Comparison of ENCODE assay signal across 22 mouse cellular contexts in genomic region chr6:13096656-13097435, GRCm38 (mm10). TPM values are rescaled to one million over a fixed set of nuclear protein-coding genes. Genes with fewer than 3 reads are reported as not detected.
DNase-seq lines count a peak whose midpoint lies in the region; ATAC-seq and TF ChIP-seq lines count a peak whose summit lies in the region.
"Had no signal": no experiment of that assay in that cellular context is flagged by ENCODE, and none has a peak within 500 bp of the region (broad histone marks: within the 10 kb centered on the region; RNA-seq: fewer than 3 reads in every experiment).

No protein-coding gene starts in this region.

- POLR2A ChIA-PET in Patski (lab: Charles Lee), result no interaction called here

- no peaks in the 10 kb centered on the region for H3K4me1 ChIP-seq in hindbrain, embryonic 16.5 days (ENCODE audit: control insufficient read depth, insufficient read depth, low read depth, low read length)
- H3K4me1 ChIP-seq in hindbrain, embryonic 12.5 days, result no peaks in the 10 kb centered on the region
- H3K4me1 ChIP-seq: embryonic facial prominence, embryonic 13.5 days; intestine, embryonic 15.5 days; limb, embryonic 13.5 days; liver, embryonic 13.5 days; lung, embryonic 15.5 days had no signal

- H3K27ac ChIP-seq in hindbrain, embryonic 16.5 days (ENCODE audit: low read depth, low read length), result no peak overlapping the region
- H3K27ac ChIP-seq in hindbrain, embryonic 12.5 days, result no peak overlapping the region
- H3K27ac ChIP-seq: embryonic facial prominence, embryonic 13.5 days; intestine, embryonic 15.5 days; limb, embryonic 13.5 days; liver, embryonic 13.5 days; lung, embryonic 15.5 days had no signal

- intact Hi-C loops in left cerebral cortex, postnatal 4 days (cut with DNase I), result no loop called here
- intact Hi-C loops in left cerebral cortex, postnatal 14 days (cut with DNase I), result no loop called here

- DNase-seq in left cerebral cortex, postnatal 4 days, result peak; percentile 13
- no peak for DNase-seq in left cerebral cortex, postnatal 14 days (ENCODE audit: low spot score in 2 of 2)
- DNase-seq in Patski (ENCODE audit: low read depth, low spot score), result peak; percentile 3
- peak; percentile 11 for DNase-seq in retina, postnatal 1 day
- no peak for DNase-seq in adrenal gland, postnatal 36 days
- DNase-seq: adrenal gland, postnatal 25 days; B cell, adult 2 months; cerebellum, adult 9-10 months; heart, postnatal 10 days; liver, embryonic 13.5 days; lung, postnatal 4 days; right cerebral cortex, postnatal 14 days; spleen, adult 18-20 months; thymus, postnatal 36 days had no signal

- no peak overlapping the region for H3K4me3 ChIP-seq in hindbrain, embryonic 16.5 days (ENCODE audit: low read length)
- no peak overlapping the region for H3K4me3 ChIP-seq in hindbrain, embryonic 12.5 days
- H3K4me3 ChIP-seq: embryonic facial prominence, embryonic 13.5 days; intestine, embryonic 15.5 days; limb, embryonic 13.5 days; liver, embryonic 13.5 days; lung, embryonic 15.5 days had no signal

- no peak overlapping the region for H3K9ac ChIP-seq in hindbrain, embryonic 16.5 days (ENCODE audit: low read depth, low read length)
- H3K9ac ChIP-seq in hindbrain, embryonic 12.5 days, result no peak overlapping the region
- H3K9ac ChIP-seq: embryonic facial prominence, embryonic 13.5 days; intestine, embryonic 15.5 days; limb, embryonic 13.5 days; liver, embryonic 13.5 days; lung, embryonic 15.5 days had no signal

- H3K9me3 ChIP-seq in hindbrain, embryonic 16.5 days (ENCODE audit: control insufficient read depth, low read length), result no peaks in the 10 kb centered on the region
- H3K9me3 ChIP-seq in hindbrain, embryonic 12.5 days (replicated peaks), result no peaks in the 10 kb centered on the region
- H3K9me3 ChIP-seq: embryonic facial prominence, embryonic 13.5 days; intestine, embryonic 15.5 days; limb, embryonic 13.5 days; liver, embryonic 13.5 days; lung, embryonic 15.5 days had no signal

- no peaks in the 10 kb centered on the region for H3K27me3 ChIP-seq in hindbrain, embryonic 16.5 days (replicated peaks; ENCODE audit: control insufficient read depth, insufficient read depth, low read length)
- H3K27me3 ChIP-seq in hindbrain, embryonic 12.5 days, result no peaks in the 10 kb centered on the region
- no peaks in the 10 kb centered on the region for H3K27me3 ChIP-seq in Patski
- H3K27me3 ChIP-seq: embryonic facial prominence, embryonic 13.5 days; intestine, embryonic 15.5 days; limb, embryonic 13.5 days; liver, embryonic 13.5 days; lung, embryonic 15.5 days had no signal

- TF ChIP-seq CTCF in Patski (IDR thresholded peaks at IDR 0.05), result no peak

- no peaks in the 10 kb centered on the region for H3K36me3 ChIP-seq in hindbrain, embryonic 16.5 days (ENCODE audit: control insufficient read depth, insufficient read depth, low read length)
- H3K36me3 ChIP-seq in hindbrain, embryonic 12.5 days, result no peaks in the 10 kb centered on the region
- H3K36me3 ChIP-seq: embryonic facial prominence, embryonic 13.5 days; intestine, embryonic 15.5 days; limb, embryonic 13.5 days; liver, embryonic 13.5 days; lung, embryonic 15.5 days had no signal

- CTCF ChIA-PET in Patski (lab: Charles Lee), result no interaction called here

- in situ Hi-C loops in Patski (cut with MboI; ENCODE audit: low pct_unique_long_range_greater_than_20kb), result no loop called here

- peak; percentile 58; the same call in 1 of the 2 replicates for ATAC-seq in hindbrain, embryonic 16.5 days
- no peak for ATAC-seq in hindbrain, embryonic 12.5 days (ENCODE audit: low FRiP score)
- peak; percentile 62 for ATAC-seq in Patski
- ATAC-seq: forebrain, embryonic 16.5 days; intestine, embryonic 15.5 days had no signal

- H3K4me2 ChIP-seq in hindbrain, embryonic 16.5 days (ENCODE audit: low read length), result no peak overlapping the region
- H3K4me2 ChIP-seq in hindbrain, embryonic 12.5 days (replicated peaks), result no peak overlapping the region
- H3K4me2 ChIP-seq: embryonic facial prominence, embryonic 13.5 days; heart, embryonic 11.5 days; intestine, embryonic 15.5 days; limb, embryonic 13.5 days; liver, embryonic 13.5 days; lung, embryonic 15.5 days had no signal

- 77% methylated on average over 2 of the region's 2 CpGs for WGBS in hindbrain, embryonic 16.5 days
- WGBS in hindbrain, embryonic 12.5 days, result 76% methylated on average over 2 of the region's 2 CpGs

RNA-seq across cellular contexts. Expression of gene Tmem106b, which starts 27.3 kb away (rescaled TPM):
- 37.2 and 40.9 TPM in 2 replicates for polyA plus RNA-seq in hindbrain, embryonic 16.5 days (2015; fragmentation: Nextera tagmentation; extraction: Ambion mirVana)
- 41.1 and 41.3 TPM in 2 replicates for polyA plus RNA-seq in hindbrain, embryonic 12.5 days (2016; fragmentation: Nextera tagmentation; extraction: Ambion mirVana)
- total RNA-seq in left cerebral cortex, postnatal 4 days (2021), result 100 to 1,000 TPM in 1 of 2 experiments, 10 to 100 TPM in 1; 97.8 to 109 TPM
- 100 to 1,000 TPM; 152 to 159 TPM for total RNA-seq in left cerebral cortex, postnatal 14 days (2021)
- 137 TPM for polyA plus RNA-seq in Patski (2021)
- 100 to 1,000 TPM; 128 to 174 TPM for total RNA-seq in adrenal gland, postnatal 36 days (2021)

Comparison
In these comparisons a context has a peak if more than half of its experiments do, and no peak if none do; other contexts are left out.
1. DNase-seq: peak in left cerebral cortex, postnatal 4 days (single experiment), Patski (single experiment) and retina, postnatal 1 day (single experiment); none in left cerebral cortex, postnatal 14 days (0 of 2) and adrenal gland, postnatal 36 days (0 of 2).